Mouse (Mus musculus): ENCODE measurements around the gene Tecpr2.

Gene Tecpr2

GRCm38 (mm10) chr12:110946216-110946615, 57.2 kb downstream of the Tecpr2 start:
- CTCF ChIA-PET, result interaction anchor here (0.7 to 0.8 kb wide), 2 partner anchors 34 to 62 kb away, joined by 3 to 4 read pairs; no protein-coding TSS in a partner anchor

- CTCF ChIA-PET, result interaction anchor here (0.5 to 1.5 kb wide), 2 partner anchors 9 to 95 kb away, joined by 3 read pairs; no protein-coding TSS in a partner anchor
Observed at GRCm38 (mm10) chr12:110948082-110948909, 59.2 kb downstream of the Tecpr2 start.

GRCm38 (mm10) chr12:110948910-110949201, 59.8 kb downstream of the Tecpr2 start:
- CTCF ChIA-PET, result interaction anchor here (1.5 kb wide), 1 partner anchor 10 kb away, joined by 3 read pairs; no protein-coding TSS in a partner anchor

- CTCF ChIA-PET, result interaction anchor here (1.5 kb wide), 1 partner anchor 11 kb away, joined by 3 read pairs; no protein-coding TSS in a partner anchor
Observed at GRCm38 (mm10) chr12:110949410-110949809, 60.3 kb downstream of the Tecpr2 start.

GRCm38 (mm10) chr12:110950151-110950550, 61.1 kb downstream of the Tecpr2 start:
- CTCF ChIA-PET, result no interaction called here

GRCm38 (mm10) chr12:110951236-110951635, 62.2 kb downstream of the Tecpr2 start:
- CTCF ChIA-PET, result interaction anchor here (0.7 kb wide), 1 partner anchor 1882 kb away, joined by 6 read pairs; no protein-coding TSS in a partner anchor

GRCm38 (mm10) chr12:110952628-110953385, 63.7 kb downstream of the Tecpr2 start:
- CTCF ChIA-PET, result interaction anchor here (0.8 kb wide), 1 partner anchor 33 kb away, joined by 3 read pairs; no protein-coding TSS in a partner anchor

GRCm38 (mm10) chr12:110953443-110953842, 64.4 kb downstream of the Tecpr2 start:
- CTCF ChIA-PET, result interaction anchor here (0.8 kb wide), 1 partner anchor 32 kb away, joined by 3 read pairs; no protein-coding TSS in a partner anchor

GRCm38 (mm10) chr12:110953900-110954299, 64.8 kb downstream of the Tecpr2 start:
- CTCF ChIA-PET, result no interaction called here

- CTCF ChIA-PET, result no interaction called here
Observed at GRCm38 (mm10) chr12:110954351-110954991, 65.4 kb downstream of the Tecpr2 start.

GRCm38 (mm10) chr12:110961973-110962372, 72.9 kb downstream of the Tecpr2 start:
- CTCF ChIA-PET, result no interaction called here

GRCm38 (mm10) chr12:110965500-110965899, 76.4 kb downstream of the Tecpr2 start:
- CTCF ChIA-PET, result no interaction called here

- CTCF ChIA-PET, result no interaction called here
Observed at GRCm38 (mm10) chr12:110966079-110966478, 77.0 kb downstream of the Tecpr2 start.

- CTCF ChIA-PET, result no interaction called here
Observed at GRCm38 (mm10) chr12:110967146-110967545, 78.1 kb downstream of the Tecpr2 start.

- CTCF ChIA-PET, result no interaction called here
Observed at GRCm38 (mm10) chr12:110970408-110970807, 81.3 kb downstream of the Tecpr2 start.

GRCm38 (mm10) chr12:110971972-110972371, 82.9 kb downstream of the Tecpr2 start:
- CTCF ChIA-PET, result no interaction called here

- CTCF ChIA-PET, result no interaction called here
Observed at GRCm38 (mm10) chr12:110973829-110974228, 84.8 kb downstream of the Tecpr2 start.

- CTCF ChIA-PET, result no interaction called here
Observed at GRCm38 (mm10) chr12:110974295-110974694, 85.2 kb downstream of the Tecpr2 start.

GRCm38 (mm10) chr12:110974726-110975125, 85.7 kb downstream of the Tecpr2 start:
- CTCF ChIA-PET, result no interaction called here

GRCm38 (mm10) chr12:110975385-110975784, 86.3 kb downstream of the Tecpr2 start:
- CTCF ChIA-PET, result no interaction called here

- CTCF ChIA-PET, result no interaction called here
Observed at GRCm38 (mm10) chr12:110975838-110976468, 86.9 kb downstream of the Tecpr2 start.

Measured in spleen, embryonic (tissue).